Mouse (Mus musculus) C2C12 (cell line): ENCODE results near the gene Emsy.

Experiments used
- CTCF ChIP-seq: IDR thresholded peaks from one replicate; pipeline ENCODE4 v1.5.1; 2011; ENCODE audit not compliant: control insufficient read depth, insufficient read depth, insufficient read length
- MAX ChIP-seq: IDR thresholded peaks from one replicate; pipeline ENCODE4 v1.6.1; 2011; ENCODE audit warnings: mild to moderate bottlenecking, control low read depth
- MYOG ChIP-seq: IDR thresholded peaks from one replicate; pipeline ENCODE4 v1.6.1; 2011; ENCODE audit not compliant: control insufficient read depth, insufficient read length; ENCODE audit errors: extremely low read depth
- USF1 ChIP-seq: IDR thresholded peaks from one replicate; pipeline ENCODE4 v1.6.1; 2011; ENCODE audit warnings: low read depth, mild to moderate bottlenecking, control low read depth, moderate library complexity

GRCm38 (mm10) chr7:98537210-98537966 is 119.2 kb downstream of the Emsy start:
- TF ChIP-seq USF1 (no peak), CTCF (no peak), MAX (no peak), MYOG (no peak)
